In the genomic region with DNA sequence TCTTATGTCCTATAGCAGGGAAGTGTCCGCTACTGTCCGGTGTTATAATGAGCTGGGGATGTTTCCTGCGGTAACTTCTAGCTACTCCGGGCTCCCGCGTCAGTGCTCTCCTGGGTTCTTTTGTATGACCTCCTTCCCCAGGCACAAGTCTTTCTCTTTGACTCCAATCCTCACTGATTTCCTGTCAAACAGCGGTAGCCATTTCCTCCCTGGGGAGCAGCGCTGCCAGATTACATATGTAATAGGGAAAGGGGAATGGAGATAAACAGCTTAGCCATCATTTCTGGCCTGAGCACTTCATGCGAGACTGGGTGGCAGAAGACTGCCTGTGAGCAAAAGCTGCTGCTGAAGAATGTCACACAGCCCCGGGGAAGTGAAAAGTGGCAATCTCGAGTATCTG, we compare ENCODE assay signal across 14 mouse cellular contexts.
A peak's percentile ranks its signal among the peaks of the same experiment; 100 is the strongest.
DNase-seq lines count a peak whose midpoint lies in the region; ATAC-seq and TF ChIP-seq lines count a peak whose summit lies in the region.
"Had no signal": no experiment of that assay in that cellular context is flagged by ENCODE, and none has a peak within 500 bp of the region (broad histone marks: within the 10 kb centered on the region; RNA-seq: fewer than 3 reads in every experiment).

No protein-coding gene starts in this region.

- WGBS in heart, embryonic 12.5 days = 27% methylated on average over 11 of the region's 11 CpGs
- 33% methylated on average over 11 of the region's 11 CpGs for WGBS in lung, embryonic 14.5 days
- 56% methylated on average over 11 of the region's 11 CpGs for WGBS in hindbrain, embryonic 15.5 days

- H3K4me3 ChIP-seq in heart, embryonic 12.5 days = peak overlapping the region; percentile 2; the same call in 1 of the 2 replicates
- no peak overlapping the region for H3K4me3 ChIP-seq in lung, embryonic 14.5 days (ENCODE audit: low read depth, low read length)
- H3K4me3 ChIP-seq in hindbrain, embryonic 15.5 days = no peak overlapping the region
- H3K4me3 ChIP-seq: limb, embryonic 13.5 days had no signal

- H3K27me3 ChIP-seq in heart, embryonic 12.5 days (replicated peaks) = no peaks in the 10 kb centered on the region
- no peaks in the 10 kb centered on the region for H3K27me3 ChIP-seq in lung, embryonic 14.5 days (ENCODE audit: insufficient read depth, low read length)
- no peaks in the 10 kb centered on the region for H3K27me3 ChIP-seq in hindbrain, embryonic 15.5 days
- H3K27me3 ChIP-seq: limb, embryonic 13.5 days had no signal

- H3K27ac ChIP-seq in heart, embryonic 12.5 days (ENCODE audit: poor library complexity, severe bottlenecking) = no peak overlapping the region
- H3K27ac ChIP-seq in lung, embryonic 14.5 days (ENCODE audit: low read depth) = no peak overlapping the region
- H3K27ac ChIP-seq in hindbrain, embryonic 15.5 days (replicated peaks) = no peak overlapping the region
- H3K27ac ChIP-seq: limb, embryonic 13.5 days had no signal

- no peaks in the 10 kb centered on the region for H3K9me3 ChIP-seq in heart, embryonic 12.5 days (replicated peaks)
- H3K9me3 ChIP-seq in lung, embryonic 14.5 days (ENCODE audit: low read depth, low read length) = no peaks in the 10 kb centered on the region
- H3K9me3 ChIP-seq in hindbrain, embryonic 15.5 days = no peaks in the 10 kb centered on the region
- H3K9me3 ChIP-seq: limb, embryonic 13.5 days had no signal

- H3K9ac ChIP-seq in heart, embryonic 12.5 days = no peak overlapping the region
- no peak overlapping the region for H3K9ac ChIP-seq in lung, embryonic 14.5 days
- no peak overlapping the region for H3K9ac ChIP-seq in hindbrain, embryonic 15.5 days
- H3K9ac ChIP-seq: limb, embryonic 13.5 days had no signal

- no peak for ATAC-seq in heart, embryonic 12.5 days (ENCODE audit: insufficient number of reproducible peaks, low FRiP score)
- no peak for ATAC-seq in lung, embryonic 14.5 days (ENCODE audit: insufficient read depth)
- ATAC-seq in hindbrain, embryonic 15.5 days (ENCODE audit: low FRiP score, low read depth) = no peak

- intact Hi-C loops in heart, postnatal 36 days (cut with DNase I) = no loop called here

- H3K4me2 ChIP-seq in heart, embryonic 12.5 days = peak overlapping the region; percentile 57
- peak overlapping the region; percentile 32; the same call in 1 of the 2 replicates for H3K4me2 ChIP-seq in lung, embryonic 14.5 days
- peak overlapping the region; percentile 19; the same call in 1 of the 2 replicates for H3K4me2 ChIP-seq in hindbrain, embryonic 15.5 days
- H3K4me2 ChIP-seq: limb, embryonic 13.5 days had no signal

- H3K4me1 ChIP-seq in heart, embryonic 12.5 days (replicated peaks) = 0 out of 2 replicates have a peak, but pooled peaks cover 2% of the 10 kb centered on the region
- H3K4me1 ChIP-seq in lung, embryonic 14.5 days (ENCODE audit: insufficient read depth) = no peaks in the 10 kb centered on the region
- H3K4me1 ChIP-seq in hindbrain, embryonic 15.5 days (replicated peaks) = no peaks in the 10 kb centered on the region

- no peak for TF ChIP-seq CTCF in lung, embryonic 14.5 days (IDR thresholded peaks at IDR 0.05; ENCODE audit: low read depth)

- DNase-seq in heart, postnatal 36 days = no peak
- peak; percentile 46 for DNase-seq in lung, embryonic 14.5 days
- DNase-seq in lung, postnatal 14 days = no peak
- DNase-seq in embryo, embryonic 11 days = peak; percentile 31
- DNase-seq in gastrocnemius, postnatal 25 days = no peak
- no peak for DNase-seq in gastrocnemius, adult 8-10 months (ENCODE audit: low spot score in 2 of 2)
- DNase-seq: adrenal gland, adult 8-10 months; cerebellum, adult 11 months; kidney, postnatal 25 days; right cerebral cortex, postnatal 4 days; thymus, postnatal 14 days had no signal

- H3K36me3 ChIP-seq in heart, embryonic 12.5 days = no peaks in the 10 kb centered on the region
- H3K36me3 ChIP-seq in lung, embryonic 14.5 days (ENCODE audit: insufficient read depth) = no peaks in the 10 kb centered on the region
- H3K36me3 ChIP-seq in hindbrain, embryonic 15.5 days = no peaks in the 10 kb centered on the region
- H3K36me3 ChIP-seq: limb, embryonic 13.5 days had no signal

Comparison
In these comparisons a context has a peak if more than half of its experiments do, and no peak if none do; other contexts are left out.
1. DNase-seq: peak in lung, embryonic 14.5 days (single experiment) and embryo, embryonic 11 days (single experiment); none in heart, postnatal 36 days (0 of 2), lung, postnatal 14 days (single experiment), gastrocnemius, postnatal 25 days (single experiment) and gastrocnemius, adult 8-10 months (0 of 2).
2. Peak in every context shown above with its lines, with median percentiles within 50 percentile points of each other: H3K4me2 ChIP-seq.